Mouse (Mus musculus): ENCODE data around the gene Smyd4. TPM values are rescaled to one million over a fixed set of nuclear protein-coding genes. Genes with fewer than 3 reads are reported as not detected.

The Smyd4 gene
- total RNA-seq, 2 experiments from 2014 or later: 6.1 to 6.6 TPM

- no peak for DNase-seq
Observed at GRCm38 (mm10) chr11:75420810-75421374, 72.7 kb downstream of the Smyd4 start.

- DNase-seq: no peak
Observed at GRCm38 (mm10) chr11:75421375-75422012, 73.3 kb downstream of the Smyd4 start.

- no peak for DNase-seq
Observed at GRCm38 (mm10) chr11:75422013-75422792, 74.0 kb downstream of the Smyd4 start, which contains the start of gene Serpinf1. Gene Serpinf1, minus strand, starts transcription at chr11:75422701.

GRCm38 (mm10) chr11:75423091-75423490, 74.9 kb downstream of the Smyd4 start:
- no peak for DNase-seq

- no peak for DNase-seq
Observed at GRCm38 (mm10) chr11:75424033-75424432, 75.8 kb downstream of the Smyd4 start.

GRCm38 (mm10) chr11:75424459-75424858, 76.2 kb downstream of the Smyd4 start:
- no peak for DNase-seq

GRCm38 (mm10) chr11:75429019-75429705, 80.9 kb downstream of the Smyd4 start:
- DNase-seq: no peak

- DNase-seq: peak; percentile 78
Observed at GRCm38 (mm10) chr11:75431307-75431706, 83.1 kb downstream of the Smyd4 start.

GRCm38 (mm10) chr11:75434138-75434537, 85.9 kb downstream of the Smyd4 start:
- no peak for DNase-seq

- DNase-seq: no peak
Observed at GRCm38 (mm10) chr11:75438194-75438593, 90.0 kb downstream of the Smyd4 start.

DNA sequence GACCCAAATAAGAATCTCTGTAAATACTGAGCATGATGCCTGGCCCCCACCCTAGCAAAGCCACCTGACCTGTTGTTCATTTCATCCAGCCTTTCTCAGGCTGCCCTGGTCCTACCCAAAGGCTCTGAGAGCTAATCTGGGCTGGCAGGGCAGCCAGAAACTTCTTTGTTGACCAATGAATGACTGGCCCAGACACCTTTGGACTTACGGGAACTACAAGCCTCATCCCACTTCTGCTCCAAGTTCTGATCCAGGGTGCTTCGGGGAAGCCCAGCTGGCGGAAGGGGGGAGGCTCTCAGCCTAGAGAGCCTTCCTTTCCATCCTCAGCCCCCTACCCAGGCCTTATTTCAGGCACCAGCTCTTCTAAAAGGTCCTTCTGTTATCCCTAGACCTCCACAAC, 90.6 kb downstream of the Smyd4 start:
- no peak for DNase-seq

GRCm38 (mm10) chr11:75439363-75439762, 91.1 kb downstream of the Smyd4 start, which contains the start of gene Serpinf2:
Gene Serpinf2, minus strand, starts transcription at chr11:75439591.
- no peak for DNase-seq

- no peak for DNase-seq
Observed at GRCm38 (mm10) chr11:75439951-75440350, 91.7 kb downstream of the Smyd4 start.

- DNase-seq: no peak
Observed at GRCm38 (mm10) chr11:75441034-75441433, 92.8 kb downstream of the Smyd4 start.

DNA sequence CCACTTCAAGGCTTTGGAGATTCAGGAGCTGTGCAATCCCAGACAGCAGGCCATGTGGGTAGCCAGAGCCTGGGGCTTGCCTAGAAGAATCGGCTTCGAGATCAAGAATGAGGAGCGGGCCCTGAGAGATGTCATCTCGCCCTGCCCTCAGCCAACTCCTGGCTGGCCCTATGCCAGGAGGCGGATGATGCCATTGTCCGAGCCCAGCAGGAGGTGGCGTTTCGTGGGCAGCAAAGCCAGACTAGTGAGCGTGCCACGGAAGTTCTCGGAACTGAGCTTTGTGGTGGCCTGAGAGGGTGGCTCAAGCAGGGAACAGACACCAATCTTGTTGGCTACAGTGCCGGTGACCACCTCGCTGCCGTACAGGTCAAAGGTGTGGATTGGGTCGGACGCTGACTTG, 93.4 kb downstream of the Smyd4 start:
- no peak for DNase-seq

DNA sequence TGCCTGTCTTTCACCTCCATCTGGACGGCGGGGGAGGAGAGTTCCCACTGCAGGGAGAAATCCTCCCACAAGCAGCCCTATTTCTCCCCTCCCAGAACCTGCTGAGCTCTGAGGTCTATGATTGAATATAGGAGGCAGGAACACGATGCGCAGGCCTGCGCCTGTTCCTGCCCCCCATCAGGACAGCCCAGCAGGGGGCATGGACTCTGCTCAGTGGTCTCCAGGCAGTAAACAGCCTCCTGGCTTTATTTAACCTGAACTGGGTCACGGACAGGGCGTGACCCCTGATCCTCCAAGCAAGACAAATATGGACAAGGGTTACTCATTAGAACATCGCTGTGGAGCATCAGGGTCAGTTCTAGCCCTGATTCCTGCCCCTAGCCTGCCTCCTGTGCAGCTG, 95.5 kb downstream of the Smyd4 start:
- DNase-seq: no peak

GRCm38 (mm10) chr11:75448575-75448974, 100.3 kb downstream of the Smyd4 start:
- no peak for DNase-seq

- DNase-seq: no peak
Observed at GRCm38 (mm10) chr11:75449695-75450094, 101.5 kb downstream of the Smyd4 start.

GRCm38 (mm10) chr11:75450304-75450908, 102.2 kb downstream of the Smyd4 start:
- DNase-seq: no peak

GRCm38 (mm10) chr11:75450936-75451335, 102.7 kb downstream of the Smyd4 start:
- DNase-seq: no peak

GRCm38 (mm10) chr11:75452081-75452480, 103.8 kb downstream of the Smyd4 start:
- DNase-seq: no peak

Data from gastrocnemius, postnatal 10 days (tissue).